Mouse (Mus musculus) lung, postnatal 14 days (tissue): Measurements from ENCODE around the gene Acbd3.

Experiments
- DNase-seq: peaks from one replicate; pipeline ENCODE4 v3.0.0; 2021

Acbd3 gene

GRCm38 (mm10) chr1:180791821-180792480 lies 66.1 kb downstream of the Acbd3 start:
- DNase-seq, result no peak

GRCm38 (mm10) chr1:180792814-180793213 lies 67.0 kb downstream of the Acbd3 start:
- no peak for DNase-seq

GRCm38 (mm10) chr1:180793445-180794117 lies 67.7 kb downstream of the Acbd3 start:
- DNase-seq, result peak; percentile 42

- DNase-seq, result no peak
Measured at GRCm38 (mm10) chr1:180794170-180794569, 68.3 kb downstream of the Acbd3 start.

GRCm38 (mm10) chr1:180798660-180799059 lies 72.8 kb downstream of the Acbd3 start:
- DNase-seq, result no peak

- DNase-seq, result no peak
Measured at GRCm38 (mm10) chr1:180799253-180799652, 73.4 kb downstream of the Acbd3 start.

GRCm38 (mm10) chr1:180800022-180800421 lies 74.2 kb downstream of the Acbd3 start:
- DNase-seq, result no peak

- DNase-seq, result no peak
Measured at GRCm38 (mm10) chr1:180800814-180801213, 75.0 kb downstream of the Acbd3 start.

- DNase-seq, result no peak
Measured at GRCm38 (mm10) chr1:180801466-180801994, 75.7 kb downstream of the Acbd3 start.
